Mouse (Mus musculus): ENCODE data around the gene Camk2d.

Gene Camk2d

GRCm38 (mm10) chr3:126596086-126596485 is at the start of gene Camk2d:
Gene Camk2d (plus strand): TSS chr3:126596302.
- DNase-seq (ENCODE audit: low spot score): peak; percentile 95

GRCm38 (mm10) chr3:126547941-126548340 is 48.2 kb upstream of the Camk2d start:
- no peak for DNase-seq (ENCODE audit: low spot score)

- no peak for DNase-seq (ENCODE audit: low spot score)
These were observed 32.5 kb upstream of the Camk2d start for GRCm38 (mm10) chr3:126563646-126564045.

GRCm38 (mm10) chr3:126570628-126571027 is 25.5 kb upstream of the Camk2d start:
- DNase-seq (ENCODE audit: low spot score): no peak

- DNase-seq (ENCODE audit: low spot score): no peak
These were observed 23.2 kb upstream of the Camk2d start for GRCm38 (mm10) chr3:126572915-126573314.

GRCm38 (mm10) chr3:126575927-126576326 is 20.2 kb upstream of the Camk2d start:
- no peak for DNase-seq (ENCODE audit: low spot score)

- no peak for DNase-seq (ENCODE audit: low spot score)
These were observed 10.0 kb upstream of the Camk2d start for GRCm38 (mm10) chr3:126586134-126586533.

GRCm38 (mm10) chr3:126587477-126587876 is 8.6 kb upstream of the Camk2d start:
- DNase-seq (ENCODE audit: low spot score): no peak

GRCm38 (mm10) chr3:126589556-126589955 is 6.5 kb upstream of the Camk2d start:
- no peak for DNase-seq (ENCODE audit: low spot score)

- DNase-seq (ENCODE audit: low spot score): no peak
These were observed 646 bp upstream of the Camk2d start for GRCm38 (mm10) chr3:126595456-126595855.

GRCm38 (mm10) chr3:126596491-126597160 is 524 bp downstream of the Camk2d start:
- DNase-seq (ENCODE audit: low spot score): peak; percentile 83

GRCm38 (mm10) chr3:126597161-126597595 is 1.1 kb downstream of the Camk2d start:
- DNase-seq (ENCODE audit: low spot score): peak; percentile 76

- no peak for DNase-seq (ENCODE audit: low spot score)
These were observed 1.7 kb downstream of the Camk2d start for GRCm38 (mm10) chr3:126597596-126598328.

- DNase-seq (ENCODE audit: low spot score): no peak
These were observed 2.2 kb downstream of the Camk2d start for GRCm38 (mm10) chr3:126598329-126598676.

GRCm38 (mm10) chr3:126598881-126599280 is 2.8 kb downstream of the Camk2d start:
- no peak for DNase-seq (ENCODE audit: low spot score)

- no peak for DNase-seq (ENCODE audit: low spot score)
These were observed 3.2 kb downstream of the Camk2d start for GRCm38 (mm10) chr3:126599335-126599734.

GRCm38 (mm10) chr3:126599936-126600335 is 3.8 kb downstream of the Camk2d start:
- no peak for DNase-seq (ENCODE audit: low spot score)

GRCm38 (mm10) chr3:126602772-126603171 is 6.7 kb downstream of the Camk2d start:
- DNase-seq (ENCODE audit: low spot score): no peak

GRCm38 (mm10) chr3:126604656-126605434 is 8.7 kb downstream of the Camk2d start:
- DNase-seq (ENCODE audit: low spot score): no peak

GRCm38 (mm10) chr3:126609310-126609709 is 13.2 kb downstream of the Camk2d start:
- DNase-seq (ENCODE audit: low spot score): peak; percentile 14

- no peak for DNase-seq (ENCODE audit: low spot score)
These were observed 13.8 kb downstream of the Camk2d start for GRCm38 (mm10) chr3:126609795-126610451.

GRCm38 (mm10) chr3:126611624-126612023 is 15.5 kb downstream of the Camk2d start:
- no peak for DNase-seq (ENCODE audit: low spot score)
